Mouse (Mus musculus): ENCODE measurements around the gene Nrip1. TPM values are rescaled to one million over a fixed set of nuclear protein-coding genes. Genes with fewer than 3 reads are reported as not detected.

Nrip1 gene
- total RNA-seq, 2 experiments from 2014 or later: 58.0 to 58.7 TPM

DNA sequence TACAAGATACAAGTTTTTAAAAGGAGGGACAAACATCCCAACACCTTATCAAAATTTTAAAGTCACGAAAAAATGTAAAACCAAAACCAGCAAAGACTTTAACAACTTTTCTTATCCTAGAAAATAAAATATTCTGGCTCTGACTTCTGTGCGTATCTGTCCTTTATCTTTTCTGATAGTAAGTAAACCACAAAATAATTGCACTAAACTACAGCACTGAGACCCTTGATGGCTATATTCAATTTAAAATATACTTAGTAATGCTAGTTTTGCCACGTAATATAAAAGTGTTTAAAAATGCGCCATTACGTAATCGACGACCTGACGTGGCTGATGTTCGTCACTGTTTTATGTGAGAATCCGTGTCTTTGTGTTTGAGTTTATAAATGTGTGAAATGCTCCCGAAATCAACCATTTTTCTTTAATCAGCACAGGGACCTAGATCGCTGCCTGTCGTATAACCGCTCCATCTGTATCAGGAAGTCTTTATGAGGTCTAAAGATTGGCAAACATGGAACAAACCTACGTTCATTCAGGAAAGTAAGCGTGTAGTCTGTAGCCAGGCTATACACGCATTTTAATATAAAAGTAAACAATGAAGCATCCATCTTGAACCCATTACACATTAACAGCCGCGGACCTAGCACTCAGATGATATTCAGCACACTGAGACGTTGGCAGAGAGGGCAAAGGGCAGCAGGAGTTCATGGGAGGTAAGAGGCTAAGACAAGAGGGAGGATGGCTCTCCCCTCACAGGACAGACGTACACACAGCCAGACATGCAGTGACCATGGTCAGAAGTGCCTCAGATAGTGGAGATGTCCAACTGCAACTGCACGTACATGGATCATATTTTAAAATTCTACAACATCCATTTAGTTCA, 56.4 kb downstream of the Nrip1 start:
- no peak for DNase-seq (ENCODE audit: low spot score in 2 of 2)

DNA sequence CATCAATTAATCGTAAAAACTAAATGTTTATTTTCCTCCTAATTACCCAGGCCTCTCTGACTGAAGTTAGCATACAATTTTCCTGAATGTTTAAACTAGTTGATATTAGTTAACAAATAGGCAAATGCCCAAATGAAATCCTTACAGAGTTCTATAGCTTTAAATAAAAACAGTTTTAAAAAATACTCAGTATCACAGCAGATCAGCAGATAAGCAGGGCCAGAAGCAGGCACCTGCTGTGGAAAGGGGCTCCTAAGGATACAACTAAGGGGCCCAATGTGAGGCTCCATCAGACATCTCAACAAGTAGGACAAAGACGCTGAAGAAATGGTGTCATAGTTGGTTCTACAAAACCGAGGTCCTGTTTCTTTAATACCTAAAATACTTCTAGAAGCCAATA, 58.0 kb downstream of the Nrip1 start:
- no peak for DNase-seq (ENCODE audit: low spot score in 2 of 2)

DNA sequence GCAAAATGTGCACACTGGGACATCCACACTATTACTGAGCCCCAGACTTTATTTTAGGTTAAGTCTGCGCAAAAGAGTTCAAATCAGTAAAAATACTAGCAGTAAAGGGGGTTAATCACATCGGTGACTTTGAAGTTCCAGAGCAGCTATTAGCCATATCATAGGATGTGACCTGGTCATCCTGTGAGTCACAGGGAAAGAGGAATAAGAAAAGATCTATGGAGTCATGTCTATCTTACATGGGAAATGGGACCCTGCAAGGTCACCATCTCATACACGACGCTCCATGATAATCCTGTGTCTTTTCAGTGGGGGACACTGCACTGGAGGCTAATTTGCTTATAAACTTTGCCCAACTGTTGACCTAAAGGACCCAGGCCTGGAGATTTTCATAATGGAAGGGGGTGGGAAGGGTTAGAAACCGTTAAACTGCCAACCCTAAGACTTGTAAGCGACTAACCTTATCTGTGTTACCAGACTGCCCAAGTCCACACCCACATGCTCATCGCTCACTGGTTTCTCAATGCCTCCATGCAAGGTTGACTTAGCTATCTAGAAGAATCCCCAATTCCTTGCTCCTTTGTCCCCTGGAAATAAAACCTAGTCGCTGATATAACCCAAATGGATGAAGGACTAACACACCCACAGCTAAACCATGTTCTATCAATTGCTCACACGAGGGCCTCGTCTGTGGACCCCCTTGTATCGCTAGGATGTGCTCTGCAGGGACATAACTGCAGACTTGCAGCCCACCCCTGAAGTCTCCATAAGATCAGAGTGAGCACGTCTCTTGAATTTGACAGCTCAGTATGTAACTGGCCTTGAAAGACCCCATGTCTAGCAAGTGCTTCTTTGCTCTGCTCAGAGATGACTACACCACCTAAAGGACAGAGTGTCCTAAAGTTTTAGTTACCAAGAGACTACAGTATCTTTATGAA, 59.3 kb downstream of the Nrip1 start:
- DNase-seq (ENCODE audit: low spot score in 2 of 2): no peak

DNA sequence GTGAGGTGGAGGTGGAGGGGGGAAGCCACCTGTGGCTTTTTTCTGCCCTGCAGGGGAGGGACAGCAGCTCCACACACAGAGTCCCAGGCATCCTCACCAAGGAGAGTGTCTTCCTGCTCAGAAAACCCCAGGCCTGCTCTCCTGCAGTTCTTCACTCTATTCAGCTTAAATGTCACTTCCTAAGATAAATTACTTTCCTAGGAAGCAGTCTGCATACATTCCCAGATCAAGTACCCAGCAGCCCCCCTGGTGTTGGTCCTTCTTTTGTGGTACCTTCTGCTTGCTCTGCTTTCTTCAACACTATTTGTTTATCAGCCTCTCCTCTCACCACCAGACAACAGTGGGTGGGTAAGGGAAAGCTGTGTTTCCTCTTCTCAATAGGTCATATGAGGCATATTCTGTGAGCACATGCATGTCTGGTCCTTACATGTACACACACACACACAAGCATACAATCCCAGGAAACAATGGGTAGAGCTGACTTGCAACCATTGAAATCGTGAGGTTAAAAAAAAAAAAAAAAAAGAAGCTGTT, 60.7 kb downstream of the Nrip1 start:
- no peak for DNase-seq (ENCODE audit: low spot score in 2 of 2)

DNA sequence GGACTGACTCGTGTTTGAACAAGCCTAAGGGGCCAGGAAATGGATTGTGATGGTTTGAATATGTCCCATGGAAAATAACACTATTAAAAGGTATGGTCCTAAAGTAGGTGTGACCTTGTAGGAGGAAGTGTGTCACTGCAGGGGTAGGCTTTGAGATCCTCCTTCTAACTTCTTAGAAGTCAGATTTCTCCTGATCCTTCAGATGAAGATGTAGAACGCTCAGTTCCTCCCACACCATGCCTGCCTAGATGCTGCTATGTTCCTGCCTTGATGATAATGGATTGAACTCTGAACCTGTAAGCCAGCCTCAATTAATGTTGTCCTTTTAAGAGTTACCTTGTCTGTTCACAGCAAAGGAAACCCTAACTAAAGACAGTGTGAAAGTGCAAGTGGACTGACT, 62.8 kb downstream of the Nrip1 start:
- DNase-seq (ENCODE audit: low spot score in 2 of 2): no peak

DNA sequence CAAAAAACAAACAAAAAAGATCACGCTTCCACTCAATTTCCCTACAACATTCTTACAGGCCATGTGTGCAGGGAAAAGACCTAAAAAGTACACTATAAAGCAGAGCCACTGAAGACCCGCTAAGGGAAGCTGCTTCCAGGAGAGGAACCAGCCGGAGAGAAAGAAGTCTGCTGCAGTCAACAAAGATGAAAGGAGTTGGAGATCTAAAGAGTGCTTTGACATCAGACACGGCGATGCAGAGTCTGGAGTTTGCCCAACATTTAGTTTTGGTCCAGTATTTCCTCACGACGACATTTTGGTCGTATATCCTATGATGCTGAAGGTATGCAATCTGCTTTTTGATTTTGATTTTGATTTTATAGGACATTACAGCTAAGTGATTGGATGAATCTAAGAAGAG, 63.3 kb downstream of the Nrip1 start:
- DNase-seq (ENCODE audit: low spot score in 2 of 2): no peak

DNA sequence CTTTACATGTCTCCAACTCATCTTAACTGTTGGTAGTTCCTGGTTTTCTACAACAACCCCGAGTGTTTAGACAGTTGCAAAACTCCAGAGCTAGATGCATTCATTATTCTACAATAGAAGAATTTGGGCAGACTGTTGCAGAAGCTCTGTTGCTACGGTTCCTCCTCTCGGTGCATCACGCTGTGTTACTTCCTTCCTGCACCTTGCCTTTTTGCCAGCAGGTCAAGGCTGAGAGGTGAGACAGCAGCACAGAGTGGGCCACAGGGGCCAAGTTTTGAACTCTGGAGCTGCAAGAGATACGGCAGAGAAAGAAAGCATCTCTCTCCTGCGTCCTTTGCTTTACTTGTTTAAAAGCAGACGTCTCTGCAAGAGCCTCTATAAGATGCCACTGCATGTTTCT, 64.3 kb downstream of the Nrip1 start:
- DNase-seq (ENCODE audit: low spot score in 2 of 2): no peak

DNA sequence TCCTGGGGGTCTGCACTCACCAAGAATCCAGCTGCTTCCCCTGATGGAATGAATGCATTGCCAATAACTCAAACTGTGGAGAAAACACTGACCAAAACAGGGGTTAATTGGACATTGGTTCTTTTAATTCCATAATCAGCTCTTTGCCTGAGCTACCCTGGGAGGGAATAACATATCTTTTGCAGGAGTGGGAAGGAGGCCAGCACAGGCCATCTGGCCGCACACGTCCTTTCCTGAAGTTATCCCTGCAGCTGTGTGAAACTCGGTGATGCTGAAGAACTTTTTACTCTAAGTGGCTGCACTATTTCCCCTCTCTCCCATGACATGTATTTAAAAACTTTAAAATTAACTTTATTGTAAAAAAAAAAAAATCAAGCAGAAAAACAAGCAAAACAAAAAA, 66.6 kb downstream of the Nrip1 start:
- no peak for DNase-seq (ENCODE audit: low spot score in 2 of 2)

DNA sequence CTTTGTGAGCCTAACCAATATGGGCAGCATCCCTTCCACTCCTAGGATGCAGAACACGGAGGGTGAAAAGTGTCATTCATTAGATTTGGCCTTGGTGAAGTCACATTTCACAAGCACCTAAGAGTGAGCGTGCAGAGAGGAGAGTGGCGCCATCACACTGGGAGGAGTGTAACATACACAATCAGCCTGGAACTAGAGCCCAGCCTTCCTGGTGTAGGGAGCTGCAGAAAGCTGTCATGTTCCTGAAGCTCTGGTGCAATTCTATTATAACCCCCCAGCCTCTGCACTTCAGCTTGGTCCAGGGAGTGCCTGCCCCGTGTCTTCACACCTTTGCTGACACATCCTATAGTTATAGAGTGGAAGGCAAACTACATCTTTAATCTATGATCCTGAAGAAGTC, 67.2 kb downstream of the Nrip1 start:
- no peak for DNase-seq (ENCODE audit: low spot score in 2 of 2)

DNA sequence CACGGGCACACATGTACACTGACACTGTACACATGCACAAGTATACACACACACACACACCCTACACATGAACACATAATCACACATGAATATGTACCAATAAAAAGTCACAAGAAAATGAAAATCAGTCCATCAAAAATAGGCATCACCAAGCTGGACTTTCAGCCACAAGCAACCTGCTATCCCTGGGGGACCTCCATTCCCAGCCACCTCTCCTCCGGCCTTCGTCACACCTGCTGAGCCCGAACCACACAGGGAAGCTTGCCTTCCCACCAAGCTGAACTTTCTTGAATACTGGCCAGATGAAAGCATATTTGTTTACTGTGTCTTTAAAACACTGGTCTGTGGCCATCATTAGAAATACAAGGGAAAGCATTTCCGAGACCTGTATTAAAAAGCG, 70.2 kb downstream of the Nrip1 start:
- no peak for DNase-seq (ENCODE audit: low spot score in 2 of 2)

DNA sequence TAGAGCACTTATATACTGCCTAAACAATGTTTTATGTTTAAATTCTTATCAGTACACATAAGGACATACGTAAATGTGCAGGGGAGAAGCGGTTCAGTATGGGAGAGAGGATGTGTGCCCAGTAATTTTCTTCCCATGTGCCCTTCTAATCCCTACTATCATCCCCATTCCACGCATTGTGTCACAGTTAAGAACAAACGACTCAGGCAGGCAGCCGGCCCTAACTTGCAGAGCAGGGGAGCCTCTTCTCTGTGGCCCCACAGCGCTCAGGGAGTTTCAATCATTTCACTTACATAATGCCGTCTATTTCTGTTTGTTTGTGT, 71.9 kb downstream of the Nrip1 start:
- no peak for DNase-seq (ENCODE audit: low spot score in 2 of 2)

DNA sequence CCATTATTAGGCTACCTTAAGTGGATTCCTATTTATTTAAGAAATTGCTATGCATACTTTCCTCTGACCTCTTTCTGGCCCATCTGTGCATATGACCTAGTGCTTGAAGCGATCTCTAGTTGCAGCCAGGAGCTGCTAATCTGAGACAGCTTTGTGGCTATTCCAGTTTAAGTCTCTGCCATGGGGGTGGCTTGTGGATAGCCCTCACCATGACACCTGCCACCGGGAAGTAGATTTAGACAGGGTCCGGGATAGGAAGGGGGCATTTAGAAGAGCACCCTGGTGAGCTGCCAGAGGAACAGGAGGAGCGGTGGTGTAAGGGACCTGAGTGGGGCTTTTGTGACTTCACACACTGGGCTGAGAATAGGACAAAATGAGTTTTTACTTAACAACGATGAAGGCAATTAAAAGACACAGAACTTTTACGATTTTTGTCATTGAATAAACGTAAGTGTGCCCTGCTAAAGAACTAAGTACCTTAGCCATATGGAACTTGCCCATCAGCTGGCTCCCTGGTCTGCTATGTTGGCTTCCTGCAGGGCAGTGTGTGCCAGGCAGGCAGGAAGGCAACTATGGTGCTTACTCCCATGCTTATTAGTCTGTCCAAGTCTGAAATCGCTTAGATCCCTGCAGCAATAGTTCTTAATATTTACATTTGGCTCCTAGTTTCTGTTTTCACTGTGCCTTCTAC, 72.4 kb downstream of the Nrip1 start:
- DNase-seq (ENCODE audit: low spot score in 2 of 2): no peak

DNA sequence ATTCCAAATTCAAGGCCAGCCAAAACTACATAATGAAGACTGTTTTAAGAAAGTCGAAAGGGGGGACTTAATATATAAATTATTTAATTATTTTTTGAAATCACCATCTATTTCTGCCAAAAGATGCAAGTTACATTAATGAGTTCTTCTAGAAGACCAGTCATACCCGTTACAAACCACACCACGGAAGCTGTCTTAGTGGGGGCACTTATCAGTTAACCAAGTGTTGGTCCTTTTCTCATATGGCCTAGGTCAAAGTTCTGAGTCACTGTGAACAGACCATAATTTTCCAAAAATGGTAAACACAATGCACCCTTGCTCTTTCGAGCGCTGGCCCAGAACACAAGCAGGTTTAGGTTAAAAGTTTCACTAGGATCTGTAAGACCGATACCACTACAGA, 73.2 kb downstream of the Nrip1 start:
- DNase-seq (ENCODE audit: low spot score in 2 of 2): no peak

DNA sequence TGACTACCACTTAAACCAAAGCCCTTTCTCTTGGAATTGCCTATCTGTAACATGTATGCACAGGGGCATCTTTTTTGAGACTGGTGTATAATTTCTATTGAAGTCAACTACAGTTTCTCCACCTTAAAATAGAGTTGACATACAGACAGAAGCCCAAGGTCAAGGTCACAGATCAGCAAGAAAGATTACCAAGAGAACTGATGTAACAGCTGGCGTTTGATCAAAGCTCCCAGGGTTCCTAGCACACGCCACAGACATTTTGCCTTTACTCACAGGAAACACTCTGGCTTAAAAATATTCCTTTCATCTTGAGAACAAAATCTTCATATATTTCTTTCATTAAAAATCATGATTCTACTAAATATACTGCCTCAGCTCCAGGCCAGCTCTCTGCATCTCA, 74.1 kb downstream of the Nrip1 start:
- DNase-seq (ENCODE audit: low spot score in 2 of 2): no peak

DNA sequence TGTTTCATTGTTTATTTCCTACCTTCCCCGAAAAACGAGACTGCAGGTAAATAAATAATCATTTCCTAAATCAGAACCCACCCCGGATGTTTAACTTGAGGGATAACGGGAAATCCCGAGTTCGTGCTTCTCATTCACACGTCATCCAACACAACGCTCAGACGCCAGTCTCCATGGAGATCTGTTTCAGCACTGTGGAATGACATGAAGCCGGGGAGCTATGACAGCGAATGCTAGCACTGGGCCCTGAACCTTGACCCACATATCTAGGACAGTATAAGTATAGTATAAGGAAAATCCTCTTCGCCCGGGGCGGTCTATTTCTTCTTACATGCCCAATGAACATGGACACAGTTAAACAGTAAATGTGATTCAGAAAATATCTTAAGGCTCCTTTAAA, 78.3 kb downstream of the Nrip1 start:
- no peak for DNase-seq (ENCODE audit: low spot score in 2 of 2)

DNA sequence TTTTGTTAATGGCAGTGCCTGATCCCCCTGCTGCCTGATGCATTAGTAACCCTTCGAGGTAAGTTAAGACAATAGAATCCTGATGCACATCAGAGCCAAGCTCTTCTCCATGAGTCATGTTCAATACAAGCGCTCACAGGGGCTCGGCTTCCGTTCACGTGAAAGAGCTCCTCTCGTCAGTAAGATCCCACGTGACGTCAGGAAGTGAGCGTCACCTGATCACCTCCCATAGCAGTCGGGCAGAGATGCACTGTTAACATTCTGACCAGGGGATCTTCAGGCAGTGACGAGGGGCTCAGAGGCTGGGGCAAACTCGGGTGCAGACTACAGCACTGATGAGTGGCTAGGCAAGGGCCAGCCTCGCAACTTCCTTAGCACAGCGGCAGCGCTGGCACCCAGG, 79.1 kb downstream of the Nrip1 start:
- no peak for DNase-seq (ENCODE audit: low spot score in 2 of 2)

DNA sequence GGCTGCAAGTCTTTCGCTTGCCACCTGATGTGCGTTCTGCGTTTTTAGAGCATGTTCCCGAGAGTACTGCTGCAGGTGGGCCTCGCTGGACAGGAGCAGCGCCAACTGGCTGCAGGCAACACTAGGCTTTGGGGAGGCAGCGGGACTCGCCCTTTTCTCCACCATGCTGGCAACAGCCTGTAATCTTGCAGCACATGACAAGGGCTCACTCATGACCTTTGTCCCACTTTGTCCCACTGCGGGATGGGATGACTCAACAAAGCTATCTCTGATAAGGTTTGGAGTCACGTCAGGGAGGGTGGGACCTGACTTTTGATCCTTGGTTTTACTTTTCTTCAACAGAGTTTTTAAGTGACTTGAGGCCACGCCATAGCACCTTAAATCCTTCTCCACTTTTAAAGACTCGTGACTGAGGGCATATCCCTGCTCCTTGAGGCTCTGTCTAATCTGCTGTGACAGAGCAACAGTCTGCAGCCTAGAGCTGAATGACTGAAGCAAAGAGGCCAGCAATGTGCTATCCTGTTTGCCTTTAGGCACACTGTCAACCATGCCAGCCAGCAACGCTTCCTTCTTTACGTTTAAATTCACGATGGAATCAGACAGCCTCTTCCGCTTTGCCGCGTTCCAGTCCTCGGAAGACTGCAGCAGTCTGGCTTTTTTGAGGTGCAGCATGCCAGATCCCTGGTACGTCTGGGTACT, 79.7 kb downstream of the Nrip1 start:
- DNase-seq (ENCODE audit: low spot score in 2 of 2): no peak

DNA sequence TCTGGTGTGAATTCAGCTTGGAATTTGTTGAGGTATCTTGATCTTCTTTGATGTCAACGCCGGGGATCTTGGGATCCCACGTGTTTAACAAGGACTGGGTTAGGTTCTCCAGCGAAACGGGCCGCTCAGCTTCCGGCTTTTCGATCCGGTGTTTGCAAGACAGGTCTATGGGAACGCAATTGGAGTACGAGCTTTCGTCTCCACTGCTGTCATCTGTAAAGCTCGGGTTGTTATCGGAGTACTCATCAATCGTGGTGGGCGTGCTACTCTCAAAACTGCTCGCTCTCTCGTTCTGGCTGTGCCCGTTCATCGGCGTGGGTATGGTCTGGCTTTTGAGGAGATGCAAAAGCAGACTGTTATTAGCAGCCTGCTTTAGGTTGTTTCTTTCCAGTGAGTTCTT, 80.5 kb downstream of the Nrip1 start:
- no peak for DNase-seq (ENCODE audit: low spot score in 2 of 2)

DNA sequence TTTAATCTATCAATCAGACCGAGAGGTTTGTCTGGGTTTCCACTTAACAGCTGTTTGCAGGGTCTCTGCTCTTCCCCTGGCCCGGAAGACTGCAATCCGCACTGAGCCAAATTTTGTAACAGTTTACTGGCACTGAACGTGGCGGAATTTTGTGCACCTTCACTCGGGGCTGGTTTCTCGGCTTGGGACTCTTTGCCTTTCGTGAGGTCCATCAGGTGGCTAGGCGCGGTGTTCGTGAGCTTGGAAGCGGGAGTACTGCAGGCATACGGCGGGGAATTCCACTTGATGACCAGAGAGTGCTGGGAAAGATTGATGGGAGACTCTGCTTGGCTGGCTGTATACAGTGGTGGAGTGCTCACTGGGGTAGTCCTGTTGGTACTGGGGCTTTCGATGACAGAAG, 81.0 kb downstream of the Nrip1 start:
- no peak for DNase-seq (ENCODE audit: low spot score in 2 of 2)

DNA sequence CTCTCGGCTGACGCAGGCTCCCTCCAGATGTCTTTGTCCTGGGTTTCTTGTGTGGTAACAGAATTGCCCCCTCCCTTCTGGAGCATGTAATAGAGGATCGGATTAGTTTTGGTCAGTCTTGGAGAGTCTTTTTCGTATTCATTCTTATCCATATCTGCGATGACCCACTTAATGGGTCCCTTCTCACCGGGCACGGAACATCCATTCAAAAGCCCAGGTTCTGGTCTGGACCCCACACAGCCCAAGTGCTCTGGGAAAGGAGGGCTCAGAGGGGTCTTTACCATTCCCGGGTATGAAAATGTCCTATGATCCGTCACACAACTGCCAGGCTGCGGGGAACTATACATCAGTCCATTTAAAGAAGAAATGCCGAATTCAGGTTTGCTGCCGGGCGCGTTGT, 82.3 kb downstream of the Nrip1 start:
- no peak for DNase-seq (ENCODE audit: low spot score in 2 of 2)

DNA sequence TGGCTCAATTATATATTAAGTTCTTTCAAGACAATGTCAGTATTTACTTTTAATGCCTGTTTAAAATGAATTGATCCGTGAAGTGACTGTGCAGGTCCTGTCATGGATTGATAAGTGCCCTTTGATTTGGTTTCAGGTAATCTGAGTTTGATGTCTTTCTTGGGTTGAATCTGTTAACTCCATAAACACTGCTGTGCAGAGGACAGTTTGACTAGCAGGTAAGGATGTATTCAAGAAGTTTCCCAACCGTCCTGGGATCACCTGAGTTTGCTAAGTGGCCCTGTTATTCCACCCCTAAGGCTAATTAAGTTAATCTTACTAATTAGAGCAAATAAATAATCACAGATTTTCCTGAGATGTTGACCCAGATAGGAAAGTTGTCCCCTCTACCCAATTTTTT, 84.1 kb downstream of the Nrip1 start:
- DNase-seq (ENCODE audit: low spot score in 2 of 2): no peak
